Mouse (Mus musculus) heart, adult 2 months (tissue): Measurements from ENCODE around the gene Hspa1a.

Experiments used
- CTCF ChIP-seq: fragments of 200-600 bp; IDR thresholded peaks from 2 replicates; pipeline ENCODE4 v1.8.1; 2022; ENCODE audit warnings: antibody characterized with exemption, mild to moderate bottlenecking, moderate library complexity
- POLR2A ChIP-seq: fragments of 200-500 bp; IDR thresholded peaks from 2 replicates; pipeline ENCODE4 v1.6.1; 2011; ENCODE audit warnings: mild to moderate bottlenecking, low read depth, low read length, control low read depth; ENCODE audit not compliant: insufficient read depth

GRCm38 (mm10) chr17:34956340-34956739 is 15.6 kb downstream of the Hspa1a start:
- TF ChIP-seq CTCF (peak; percentile 66), POLR2A (no peak)
